Comparison of ENCODE assay signal across 9 mouse cellular contexts in genomic region chr9:40877881-40878235, GRCm38 (mm10). TPM values are rescaled to one million over a fixed set of nuclear protein-coding genes. Genes with fewer than 3 reads are reported as not detected.
DNase-seq lines count a peak whose midpoint lies in the region; ATAC-seq and TF ChIP-seq lines count a peak whose summit lies in the region.
"Had no signal": no experiment of that assay in that cellular context is flagged by ENCODE, and none has a peak within 500 bp of the region (broad histone marks: within the 10 kb centered on the region; RNA-seq: fewer than 3 reads in every experiment).

No protein-coding gene starts in this region.

- WGBS in kidney, embryonic 15.5 days = under 1% methylated on average over 29 of the region's 29 CpGs
- WGBS in embryonic facial prominence, embryonic 11.5 days = under 1% methylated on average over 27 of the region's 29 CpGs
- WGBS in intestine, postnatal 0 days = under 1% methylated on average over 27 of the region's 29 CpGs
- under 1% methylated on average over 27 of the region's 29 CpGs for WGBS in neural tube, embryonic 14.5 days

- H3K4me1 ChIP-seq in kidney, embryonic 15.5 days = peaks cover 19% of the 10 kb centered on the region
- no peaks in the 10 kb centered on the region; the same call in 1 of the 2 replicates for H3K4me1 ChIP-seq in embryonic facial prominence, embryonic 11.5 days (ENCODE audit: control insufficient read depth, insufficient read depth, low read length)
- H3K4me1 ChIP-seq in intestine, postnatal 0 days (replicated peaks; ENCODE audit: control insufficient read depth, insufficient read depth, low read length) = no peaks in the 10 kb centered on the region
- no peaks in the 10 kb centered on the region for H3K4me1 ChIP-seq in neural tube, embryonic 14.5 days (ENCODE audit: control insufficient read depth, insufficient read depth, low read length)

- no peak overlapping the region for H3K27ac ChIP-seq in kidney, embryonic 15.5 days
- no peak overlapping the region for H3K27ac ChIP-seq in embryonic facial prominence, embryonic 11.5 days (replicated peaks; ENCODE audit: low read depth, low read length)
- no peak overlapping the region for H3K27ac ChIP-seq in intestine, postnatal 0 days (ENCODE audit: low read depth, low read length)
- H3K27ac ChIP-seq in neural tube, embryonic 14.5 days (ENCODE audit: low read depth, low read length) = no peak overlapping the region

- H3K9ac ChIP-seq in kidney, embryonic 15.5 days = no peak overlapping the region
- H3K9ac ChIP-seq in embryonic facial prominence, embryonic 11.5 days (replicated peaks; ENCODE audit: low read length) = no peak overlapping the region
- H3K9ac ChIP-seq in intestine, postnatal 0 days (ENCODE audit: low read depth, low read length) = no peak overlapping the region
- H3K9ac ChIP-seq in neural tube, embryonic 14.5 days (replicated peaks; ENCODE audit: low read depth, low read length) = no peak overlapping the region

- peaks cover 100% of the 10 kb centered on the region for H3K27me3 ChIP-seq in kidney, embryonic 15.5 days
- peaks cover 67% of the 10 kb centered on the region for H3K27me3 ChIP-seq in embryonic facial prominence, embryonic 11.5 days (ENCODE audit: control insufficient read depth, insufficient read depth, low read length)
- H3K27me3 ChIP-seq in intestine, postnatal 0 days (replicated peaks; ENCODE audit: control insufficient read depth, insufficient read depth, low read length) = peaks cover 82% of the 10 kb centered on the region
- peaks cover 47% of the 10 kb centered on the region for H3K27me3 ChIP-seq in neural tube, embryonic 14.5 days (ENCODE audit: control insufficient read depth, insufficient read depth, low read length)

- H3K36me3 ChIP-seq in kidney, embryonic 15.5 days = no peaks in the 10 kb centered on the region
- no peaks in the 10 kb centered on the region for H3K36me3 ChIP-seq in embryonic facial prominence, embryonic 11.5 days (replicated peaks; ENCODE audit: control insufficient read depth, insufficient read depth, low read depth, low read length)
- H3K36me3 ChIP-seq in intestine, postnatal 0 days (ENCODE audit: control insufficient read depth, insufficient read depth) = no peaks in the 10 kb centered on the region
- no peaks in the 10 kb centered on the region for H3K36me3 ChIP-seq in neural tube, embryonic 14.5 days (ENCODE audit: control insufficient read depth, insufficient read depth, low read length)

- no peaks in the 10 kb centered on the region for H3K9me3 ChIP-seq in kidney, embryonic 15.5 days (replicated peaks)
- H3K9me3 ChIP-seq in embryonic facial prominence, embryonic 11.5 days (replicated peaks; ENCODE audit: control insufficient read depth, low read length) = no peaks in the 10 kb centered on the region
- no peaks in the 10 kb centered on the region for H3K9me3 ChIP-seq in intestine, postnatal 0 days (ENCODE audit: control insufficient read depth)
- no peaks in the 10 kb centered on the region for H3K9me3 ChIP-seq in neural tube, embryonic 14.5 days (ENCODE audit: control insufficient read depth, low read length)

- TF ChIP-seq CTCF in intestine, postnatal 0 days (IDR thresholded peaks at IDR 0.05; ENCODE audit: low read depth) = no peak

- H3K4me2 ChIP-seq in kidney, embryonic 15.5 days = peak overlapping the region; percentile 51
- peak overlapping the region; percentile 13; the same call in 1 of the 2 replicates for H3K4me2 ChIP-seq in embryonic facial prominence, embryonic 11.5 days (ENCODE audit: low read depth, low read length)
- H3K4me2 ChIP-seq in intestine, postnatal 0 days (replicated peaks; ENCODE audit: low read depth) = peak overlapping the region; percentile 58
- no peak overlapping the region for H3K4me2 ChIP-seq in neural tube, embryonic 14.5 days (ENCODE audit: low read depth, low read length)

- ATAC-seq in kidney, embryonic 15.5 days (replicated peaks; ENCODE audit: low FRiP score) = no peak
- no peak for ATAC-seq in embryonic facial prominence, embryonic 11.5 days (replicated peaks; ENCODE audit: insufficient number of reproducible peaks, low FRiP score, low TSS enrichment, low read depth)
- ATAC-seq in intestine, postnatal 0 days = no peak
- ATAC-seq in neural tube, embryonic 14.5 days (ENCODE audit: low read depth) = 0 out of 2 replicates have a peak, but pooled peaks have one; percentile 10

- peak overlapping the region; percentile 34 for H3K4me3 ChIP-seq in kidney, embryonic 15.5 days (replicated peaks)
- 0 out of 2 replicates have a peak overlapping the region, but pooled peaks have one; percentile 3 for H3K4me3 ChIP-seq in embryonic facial prominence, embryonic 11.5 days (ENCODE audit: low read depth, low read length)
- H3K4me3 ChIP-seq in intestine, postnatal 0 days (ENCODE audit: low read depth, low read length) = peak overlapping the region; percentile 33
- 0 out of 2 replicates have a peak overlapping the region, but pooled peaks have one; percentile 4 for H3K4me3 ChIP-seq in neural tube, embryonic 14.5 days (ENCODE audit: low read depth, low read length)

- DNase-seq in kidney, adult 9 months = no peak
- no peak for DNase-seq in embryonic facial prominence, embryonic 11.5 days (ENCODE audit: low spot score)
- no peak for DNase-seq in cerebellum, adult 18-20 months
- DNase-seq in adrenal gland, postnatal 36 days = no peak
- DNase-seq in kidney, adult 11 months = no peak

RNA-seq across cellular contexts. Expression of gene Bsx, which starts 3.9 kb away (rescaled TPM):
- not detected in 2 replicates for polyA plus RNA-seq in kidney, embryonic 15.5 days (2015; fragmentation: Nextera tagmentation; extraction: Ambion mirVana)
- 0.07 and 0.14 TPM in 2 replicates for polyA plus RNA-seq in embryonic facial prominence, embryonic 11.5 days (2014; fragmentation: Nextera tagmentation; extraction: Ambion mirVana)
- polyA plus RNA-seq in intestine, postnatal 0 days (2015; fragmentation: Nextera tagmentation; extraction: Ambion mirVana) = not detected in 2 replicates
- not detected in 2 replicates for polyA plus RNA-seq in neural tube, embryonic 14.5 days (2014; fragmentation: Nextera tagmentation; extraction: Ambion mirVana)
- not detected for total RNA-seq in adrenal gland, postnatal 36 days (2021)
- polyA plus RNA-seq: large intestine, adult 2 months had no signal
